Mouse (Mus musculus) midbrain, embryonic 16.5 days (tissue): ENCODE measurements at regions not wholly inside any gene's neighbourhood (a gene's known extent, or its start where the extent isn't known, plus 50 kb on each side); places are given as distances from the start of the nearest gene placed in this dataset.
"Not testable (repeated sequence)": the region's sequence is repeated elsewhere in the genome, so short reads cannot be mapped to it uniquely, and the experiment has no call there.

Source experiments
- ATAC-seq: fragments of 200-750 bp; cut with Nextera tagmentation; 2 replicates; pipeline ENCODE4 v1.8.0; 2017; ENCODE audit warnings: moderate TSS enrichment
- H3K27ac ChIP-seq: fragments of 300-500 bp; sonication (generic); 2 replicates; pipeline ENCODE4 v1.5.1; 2014; ENCODE audit warnings: mild to moderate bottlenecking, low read length, mixed read lengths
- H3K27me3 ChIP-seq: fragments of 300-500 bp; sonication (generic); 2 replicates; pipeline ENCODE4 v1.6.1; 2014; ENCODE audit warnings: low read depth, low read length, mixed read lengths; ENCODE audit not compliant: control insufficient read depth, insufficient read depth
- H3K36me3 ChIP-seq: fragments of 300-500 bp; sonication (generic); 2 replicates; pipeline ENCODE4 v1.6.1; 2014; ENCODE audit warnings: mild to moderate bottlenecking, low read length, moderate library complexity, mixed read lengths; ENCODE audit not compliant: control insufficient read depth, insufficient read depth
- H3K4me1 ChIP-seq: fragments of 300-500 bp; sonication (generic); 2 replicates; pipeline ENCODE4 v1.6.1; 2014; ENCODE audit warnings: mild to moderate bottlenecking, low read length, mixed read lengths; ENCODE audit not compliant: control insufficient read depth, insufficient read depth
- H3K4me2 ChIP-seq: fragments of 300-500 bp; sonication (generic); 2 replicates; pipeline ENCODE4 v1.6.1; 2014; ENCODE audit warnings: mild to moderate bottlenecking, low read length, mixed read lengths
- H3K4me3 ChIP-seq: fragments of 300-500 bp; sonication (generic); 2 replicates; pipeline ENCODE4 v1.5.1; 2014; ENCODE audit warnings: low read depth, mild to moderate bottlenecking, low read length, moderate library complexity, mixed read lengths
- H3K9ac ChIP-seq: fragments of 300-500 bp; sonication (generic); 2 replicates; pipeline ENCODE4 v1.6.1; 2014; ENCODE audit warnings: low read depth, low read length, mixed read lengths
- H3K9me3 ChIP-seq: fragments of 300-500 bp; sonication (generic); replicated peaks from 2 replicates; pipeline ENCODE4 v1.6.1; 2014; ENCODE audit warnings: mild to moderate bottlenecking, low read length, mixed read lengths; ENCODE audit not compliant: control insufficient read depth, poor library complexity, severe bottlenecking
- WGBS: fragments of 180-500 bp; shearing (Covaris S2); extraction: QIAGEN DNeasy Blood & Tissue Kit; methylation state at CpG from one replicate; pipeline ENCODE4 v1.1.7; 2014; 5-methylcytosine and 5-hydroxymethylcytosine counted together

- ATAC-seq, H3K9me3 ChIP-seq, H3K4me2 ChIP-seq, H3K9ac ChIP-seq, H3K27me3 ChIP-seq, H3K36me3 ChIP-seq, H3K27ac ChIP-seq, H3K4me1 ChIP-seq, H3K4me3 ChIP-seq: not testable (repeated sequence)
- WGBS, result 17% methylated on average over 3 of the region's 3 CpGs
These were observed 546.5 kb upstream of the Olfr1507 start for GRCm38 (mm10) chr14:53042016-53042415.

GRCm38 (mm10) chr14:53039475-53039874 lies 543.9 kb upstream of the Olfr1507 start:
- 80% methylated on average over 4 of the region's 4 CpGs for WGBS
- H3K27me3 ChIP-seq, ATAC-seq, H3K27ac ChIP-seq, H3K4me2 ChIP-seq, H3K4me1 ChIP-seq, H3K9ac ChIP-seq, H3K4me3 ChIP-seq, H3K9me3 ChIP-seq, H3K36me3 ChIP-seq: not testable (repeated sequence)

- H3K4me1 ChIP-seq, H3K36me3 ChIP-seq, H3K4me3 ChIP-seq, ATAC-seq, H3K4me2 ChIP-seq, H3K9ac ChIP-seq, H3K9me3 ChIP-seq, H3K27ac ChIP-seq, H3K27me3 ChIP-seq: not testable (repeated sequence)
- WGBS, result no CpG with 5 or more reads among the region's 4 CpGs
These were observed 539.4 kb upstream of the Olfr1507 start for GRCm38 (mm10) chr14:53034940-53035339.

- WGBS, result no CpG with 5 or more reads among the region's 6 CpGs
- not testable (repeated sequence) for H3K4me3 ChIP-seq, H3K4me1 ChIP-seq, H3K9me3 ChIP-seq, H3K27ac ChIP-seq, H3K36me3 ChIP-seq, H3K27me3 ChIP-seq, H3K4me2 ChIP-seq, H3K9ac ChIP-seq, ATAC-seq
These were observed 537.7 kb upstream of the Olfr1507 start for GRCm38 (mm10) chr14:53033221-53033620.

- H3K9me3 ChIP-seq, H3K9ac ChIP-seq, H3K4me3 ChIP-seq, H3K36me3 ChIP-seq, H3K27me3 ChIP-seq, ATAC-seq, H3K27ac ChIP-seq, H3K4me2 ChIP-seq, H3K4me1 ChIP-seq: not testable (repeated sequence)
- WGBS, result no CpG with 5 or more reads among the region's 1 CpGs
These were observed 536.9 kb upstream of the Olfr1507 start for GRCm38 (mm10) chr14:53032498-53032897.

- not testable (repeated sequence) for H3K9ac ChIP-seq, H3K9me3 ChIP-seq, H3K4me1 ChIP-seq, H3K27ac ChIP-seq, H3K4me2 ChIP-seq, H3K4me3 ChIP-seq, H3K36me3 ChIP-seq, ATAC-seq, H3K27me3 ChIP-seq
- WGBS, result no CpG with 5 or more reads among the region's 4 CpGs
These were observed 534.7 kb upstream of the Olfr1507 start for GRCm38 (mm10) chr14:53030227-53030626.

GRCm38 (mm10) chr14:53026958-53027357 lies 531.4 kb upstream of the Olfr1507 start:
- not testable (repeated sequence) for H3K4me1 ChIP-seq, H3K27ac ChIP-seq, H3K9me3 ChIP-seq, H3K27me3 ChIP-seq, H3K4me2 ChIP-seq, H3K9ac ChIP-seq, H3K36me3 ChIP-seq, ATAC-seq, H3K4me3 ChIP-seq
- no CpG with 5 or more reads among the region's 1 CpGs for WGBS

GRCm38 (mm10) chr14:53020152-53020551 lies 524.6 kb upstream of the Olfr1507 start:
- not testable (repeated sequence) for H3K27ac ChIP-seq, H3K4me3 ChIP-seq, H3K36me3 ChIP-seq, H3K9ac ChIP-seq, H3K4me2 ChIP-seq, H3K4me1 ChIP-seq, H3K9me3 ChIP-seq, ATAC-seq, H3K27me3 ChIP-seq
- WGBS, result no CpG with 5 or more reads among the region's 6 CpGs

- ATAC-seq, H3K27me3 ChIP-seq, H3K9ac ChIP-seq, H3K9me3 ChIP-seq, H3K4me2 ChIP-seq, H3K4me1 ChIP-seq, H3K4me3 ChIP-seq, H3K27ac ChIP-seq, H3K36me3 ChIP-seq: not testable (repeated sequence)
- no CpG with 5 or more reads among the region's 5 CpGs for WGBS
These were observed 512.2 kb upstream of the Olfr1507 start for GRCm38 (mm10) chr14:53007741-53008140.

- not testable (repeated sequence) for ATAC-seq
These were observed 511.8 kb upstream of the Olfr1507 start for GRCm38 (mm10) chr14:53007323-53007722.

More at GRCm38 (mm10) chr14:53007323-53007722, 511.8 kb upstream of the Olfr1507 start:
- H3K4me1 ChIP-seq, H3K9me3 ChIP-seq, H3K4me2 ChIP-seq, H3K4me3 ChIP-seq, H3K36me3 ChIP-seq, H3K27me3 ChIP-seq, H3K9ac ChIP-seq, H3K27ac ChIP-seq: not testable (repeated sequence)
- WGBS, result no CpG with 5 or more reads among the region's 4 CpGs
